Mouse (Mus musculus) Patski (cell line): ENCODE data around the gene Fkbp14. TPM values are rescaled to one million over a fixed set of nuclear protein-coding genes. Genes with fewer than 3 reads are reported as not detected.

Experiments
- ATAC-seq: fragments of 100-300 bp; one replicate; pipeline ENCODE4 v1.8.0; 2021
- CTCF ChIA-PET: fragments of 350-600 bp; sonication (Branson Sonifier 250); formaldehyde crosslinking; loops from one replicate; lab custom pipeline; 2022; ENCODE audit warnings: inconsistent platforms; lab: Charles Lee
- POLR2A ChIA-PET: fragments of 350-600 bp; sonication (Branson Sonifier 250); formaldehyde crosslinking; loops from one replicate; lab custom pipeline; 2022; ENCODE audit warnings: antibody characterized with exemption, inconsistent platforms; lab: Charles Lee
- DNase-seq: peaks from one replicate; pipeline ENCODE4 v3.0.0-alpha.2; 2011; ENCODE audit warnings: low read depth, low spot score
- H3K27me3 ChIP-seq: fragments of 371-371 bp; one replicate; pipeline ENCODE4 v1.5.1; 2021
- CTCF ChIP-seq: fragments of 100-300 bp; IDR thresholded peaks from one replicate; pipeline ENCODE4 v1.5.1; 2021
- in situ Hi-C: fragments of 300-500 bp; cut with MboI; formaldehyde crosslinking; loops from 3 replicates; pipeline ENCODE4 v1.11.1; 2018; ENCODE audit warnings: low pct_unique_long_range_greater_than_20kb, mixed read lengths
- polyA plus RNA-seq: library from polyadenylated mRNA; unstranded; gene quantifications from one replicate; pipeline ENCODE4 v1.2.3, GENCODE M21; 2021

Fkbp14 gene
- polyA plus RNA-seq = 21.6 TPM

- H3K27me3 ChIP-seq = no peaks in the 10 kb centered on the region
- ATAC-seq (no peak), DNase-seq (no peak)
- no peak for TF ChIP-seq CTCF
- in situ Hi-C loops = loop anchor here (10.0 kb wide), 2 partner anchors 398 to 568 kb away; partner anchors contain the start of gene Ggct
- ChIA-PET CTCF (no interaction called here), POLR2A (no interaction called here)
Measured at GRCm38 (mm10) chr6:54597208-54597607, at the start of gene Fkbp14. TSS of gene Fkbp14 (minus strand) at chr6:54597308.

GRCm38 (mm10) chr6:54643181-54643580, 46.1 kb upstream of the Fkbp14 start:
- in situ Hi-C loops = no loop called here
- no peaks in the 10 kb centered on the region for H3K27me3 ChIP-seq
- CTCF ChIA-PET = interaction anchor here (0.8 to 2.0 kb wide), 2 partner anchors 9 to 11 kb away, joined by 3 to 4 read pairs; no protein-coding TSS in a partner anchor

GRCm38 (mm10) chr6:54641953-54642352, 44.8 kb upstream of the Fkbp14 start:
- ATAC-seq = no peak
- POLR2A ChIA-PET = no interaction called here
- CTCF ChIA-PET = no interaction called here

More at GRCm38 (mm10) chr6:54643181-54643580, 46.1 kb upstream of the Fkbp14 start:
- no peak for TF ChIP-seq CTCF
- DNase-seq = no peak
- no peak for ATAC-seq
- POLR2A ChIA-PET = interaction anchor here (0.6 kb wide), 1 partner anchor 29 kb away, joined by 4 read pairs; no protein-coding TSS in a partner anchor

DNA sequence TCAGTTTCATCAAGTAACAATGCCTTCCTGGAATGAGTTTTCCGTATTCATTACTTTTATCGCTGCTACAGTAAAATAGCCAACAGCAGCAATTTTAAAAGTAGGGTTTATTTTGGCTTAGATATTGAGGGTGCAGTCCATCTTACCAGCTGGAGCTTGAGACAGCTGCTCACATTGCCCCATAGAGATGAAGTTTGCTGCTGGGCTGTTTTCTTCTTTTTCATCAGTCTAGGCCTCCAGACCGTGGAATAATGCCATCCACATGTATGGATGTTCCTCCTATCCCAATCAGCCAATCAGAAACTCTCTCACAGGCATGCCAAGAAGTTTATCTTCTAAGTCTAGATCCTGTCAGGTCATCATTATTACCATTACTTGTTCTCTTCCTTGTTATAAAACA, 42.8 kb upstream of the Fkbp14 start:
- in situ Hi-C loops = no loop called here
- TF ChIP-seq CTCF = no peak
- ATAC-seq (no peak), DNase-seq (no peak)
- no peaks in the 10 kb centered on the region for H3K27me3 ChIP-seq
- POLR2A ChIA-PET = no interaction called here
- CTCF ChIA-PET = no interaction called here

More at GRCm38 (mm10) chr6:54641953-54642352, 44.8 kb upstream of the Fkbp14 start:
- DNase-seq = no peak
- no peak for TF ChIP-seq CTCF
- in situ Hi-C loops = no loop called here
- no peaks in the 10 kb centered on the region for H3K27me3 ChIP-seq

DNA sequence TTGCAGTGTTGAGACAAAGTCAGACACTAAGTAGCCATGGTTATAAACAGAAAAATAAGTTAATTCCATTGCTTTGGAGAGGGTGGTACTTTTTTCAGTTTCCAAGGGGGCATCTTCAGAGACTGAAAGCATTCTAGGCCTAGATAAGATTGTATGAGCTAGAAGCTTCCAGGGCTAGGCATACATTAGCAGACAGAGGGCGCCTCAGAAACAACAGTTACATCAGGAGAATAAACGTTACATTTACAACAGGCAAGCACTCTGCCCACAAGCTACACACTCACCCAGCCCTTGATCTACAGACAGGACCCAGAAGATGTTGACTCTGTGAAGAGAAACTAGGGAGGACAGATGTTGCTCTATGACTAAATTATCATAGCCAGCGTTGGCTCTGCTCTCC, 34.4 kb upstream of the Fkbp14 start:
- peak; percentile 31 for TF ChIP-seq CTCF
- ChIA-PET POLR2A (no interaction called here), CTCF (interaction anchor here (1.0 kb wide), 1 partner anchor 12 kb away, joined by 3 read pairs; no protein-coding TSS in a partner anchor)
- in situ Hi-C loops = no loop called here
- DNase-seq = no peak
- H3K27me3 ChIP-seq = no peaks in the 10 kb centered on the region
- ATAC-seq = no peak

DNA sequence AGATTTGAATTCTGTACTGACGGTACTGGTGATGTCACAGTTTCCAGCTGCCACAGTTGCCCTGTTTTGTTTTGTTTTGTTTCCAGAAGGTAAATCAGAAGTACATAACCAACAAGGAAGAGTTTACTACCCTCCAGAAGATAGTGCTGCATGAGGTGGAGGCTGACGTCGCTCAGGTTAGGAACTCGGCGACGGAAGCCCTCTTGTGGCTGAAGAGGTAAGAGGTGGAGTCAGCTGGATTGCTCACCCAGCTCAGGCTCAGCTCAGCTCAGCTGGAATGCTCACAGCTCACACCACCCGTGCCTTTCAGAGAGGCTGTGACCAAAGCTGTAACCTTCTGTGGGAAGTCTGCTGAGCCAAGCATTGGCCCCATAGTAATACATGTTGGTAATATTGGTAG, 32.6 kb upstream of the Fkbp14 start:
- DNase-seq = no peak
- ATAC-seq = no peak
- no peaks in the 10 kb centered on the region for H3K27me3 ChIP-seq
- TF ChIP-seq CTCF = peak; percentile 27
- POLR2A ChIA-PET = interaction anchor here (0.6 kb wide), 1 partner anchor 36 kb away, joined by 3 read pairs; no protein-coding TSS in a partner anchor
- CTCF ChIA-PET = interaction anchor here (0.7 to 1.3 kb wide), 3 partner anchors 40 to 44 kb away, joined by 3 to 5 read pairs (median 3); no protein-coding TSS in a partner anchor
- in situ Hi-C loops = no loop called here

DNA sequence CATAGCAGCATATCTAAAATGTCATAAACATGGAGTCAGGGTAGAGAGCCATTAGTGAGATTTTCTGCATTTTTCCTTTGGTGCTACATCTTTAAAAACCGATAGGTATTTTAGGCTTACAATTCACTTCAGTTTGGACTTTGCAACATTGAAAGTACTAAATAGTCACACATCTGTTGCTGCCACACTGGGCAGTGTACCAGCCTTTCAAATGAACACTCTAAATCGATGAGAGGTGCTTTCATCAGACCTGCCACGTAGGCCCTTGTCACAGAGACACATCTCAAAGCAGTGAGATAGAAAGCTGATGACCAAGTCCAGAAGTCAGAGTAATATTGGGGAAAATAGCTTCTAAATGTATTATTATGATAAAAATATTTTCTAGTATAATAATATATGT, 31.3 kb upstream of the Fkbp14 start:
- ChIA-PET POLR2A (no interaction called here), CTCF (interaction anchor here (1.3 kb wide), 1 partner anchor 41 kb away, joined by 5 read pairs; no protein-coding TSS in a partner anchor)
- TF ChIP-seq CTCF = no peak
- DNase-seq (no peak), ATAC-seq (no peak)
- H3K27me3 ChIP-seq = no peaks in the 10 kb centered on the region
- in situ Hi-C loops = no loop called here

- in situ Hi-C loops = no loop called here
- DNase-seq (no peak), ATAC-seq (no peak)
- ChIA-PET CTCF (no interaction called here), POLR2A (no interaction called here)
- no peak for TF ChIP-seq CTCF
- no peaks in the 10 kb centered on the region for H3K27me3 ChIP-seq
Measured at GRCm38 (mm10) chr6:54620357-54620756, 23.2 kb upstream of the Fkbp14 start.

- CTCF ChIA-PET = interaction anchor here (1.1 kb wide), 1 partner anchor 12 kb away, joined by 3 read pairs; no protein-coding TSS in a partner anchor
- ATAC-seq = no peak
Measured at GRCm38 (mm10) chr6:54619530-54619929, 22.4 kb upstream of the Fkbp14 start.

DNA sequence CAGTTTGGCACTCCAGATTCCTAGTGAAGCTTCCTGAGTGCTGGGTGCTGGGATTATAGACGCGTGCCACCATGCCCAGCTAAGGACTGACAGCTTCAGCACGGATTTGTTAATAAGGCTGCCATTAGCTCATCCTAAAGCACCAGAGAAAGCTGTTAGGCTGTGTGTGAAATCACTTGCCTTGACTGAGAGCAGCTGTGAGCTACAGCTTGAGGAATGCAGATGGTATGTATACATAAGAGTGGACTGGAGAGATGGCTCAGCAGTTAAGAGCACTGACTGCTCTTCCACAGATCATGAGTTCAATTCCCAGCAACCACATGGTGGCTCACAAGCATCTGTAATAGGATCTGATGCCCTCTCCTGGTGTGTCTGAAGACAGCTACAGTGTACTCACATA, 20.3 kb upstream of the Fkbp14 start:
- ATAC-seq (no peak), DNase-seq (no peak)
- in situ Hi-C loops = no loop called here
- ChIA-PET POLR2A (no interaction called here), CTCF (no interaction called here)
- no peak for TF ChIP-seq CTCF
- no peaks in the 10 kb centered on the region for H3K27me3 ChIP-seq

More at GRCm38 (mm10) chr6:54619530-54619929, 22.4 kb upstream of the Fkbp14 start:
- H3K27me3 ChIP-seq = no peaks in the 10 kb centered on the region
- TF ChIP-seq CTCF = no peak
- POLR2A ChIA-PET = no interaction called here
- DNase-seq = no peak
- in situ Hi-C loops = no loop called here

GRCm38 (mm10) chr6:54606241-54606640, 9.1 kb upstream of the Fkbp14 start:
- POLR2A ChIA-PET = no interaction called here
- TF ChIP-seq CTCF = no peak
- in situ Hi-C loops = no loop called here

More at GRCm38 (mm10) chr6:54606241-54606640, 9.1 kb upstream of the Fkbp14 start:
- ATAC-seq = no peak
- CTCF ChIA-PET = interaction anchor here (1.0 kb wide), 2 partner anchors 10 to 27 kb away, joined by 3 to 4 read pairs; no protein-coding TSS in a partner anchor
- no peak for DNase-seq
- no peaks in the 10 kb centered on the region for H3K27me3 ChIP-seq
